In the genomic region with DNA sequence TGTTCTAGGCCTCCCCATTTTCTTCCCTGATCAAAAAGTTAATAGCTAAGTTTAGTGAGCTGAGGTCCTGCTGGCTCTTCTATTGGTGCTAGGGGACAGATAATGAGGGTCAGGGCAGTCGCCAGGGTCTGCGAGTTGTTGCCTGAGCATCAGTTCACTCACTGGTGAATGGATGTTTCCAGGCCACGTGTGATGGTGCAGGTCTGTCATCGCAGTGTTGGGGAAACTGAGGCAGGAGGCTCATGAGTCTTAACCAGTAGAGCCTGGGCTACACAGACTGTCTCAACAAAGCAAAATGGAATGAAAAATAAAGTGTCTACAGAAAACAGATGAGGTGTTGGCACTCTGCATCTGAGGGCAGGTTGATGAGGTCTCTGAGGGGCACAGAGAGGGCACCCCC, we compare ENCODE assay signal across 8 mouse cellular contexts. TPM values are rescaled to one million over a fixed set of nuclear protein-coding genes. Genes with fewer than 3 reads are reported as not detected.
DNase-seq lines count a peak whose midpoint lies in the region; ATAC-seq and TF ChIP-seq lines count a peak whose summit lies in the region.

No protein-coding gene starts in this region.

- peak overlapping the region; percentile 66 for H3K4me2 ChIP-seq in embryonic facial prominence, embryonic 13.5 days
- H3K4me2 ChIP-seq in intestine, embryonic 14.5 days (ENCODE audit: low read length), result peak overlapping the region; percentile 56
- H3K4me2 ChIP-seq in neural tube, embryonic 11.5 days (ENCODE audit: low read depth), result peak overlapping the region; percentile 63

- H3K4me3 ChIP-seq in left cerebral cortex, adult 2 months, result no peak overlapping the region
- no peak overlapping the region; the same call in 1 of the 2 replicates for H3K4me3 ChIP-seq in embryonic facial prominence, embryonic 13.5 days
- H3K4me3 ChIP-seq in intestine, embryonic 14.5 days (ENCODE audit: low read depth, low read length), result no peak overlapping the region
- peak overlapping the region; percentile 45; the same call in 1 of the 2 replicates for H3K4me3 ChIP-seq in neural tube, embryonic 11.5 days (ENCODE audit: low read depth, low read length)

- WGBS in embryonic facial prominence, embryonic 13.5 days, result 23% methylated on average over 4 of the region's 4 CpGs
- 26% methylated on average over 4 of the region's 4 CpGs for WGBS in intestine, embryonic 14.5 days
- 19% methylated on average over 4 of the region's 4 CpGs for WGBS in neural tube, embryonic 11.5 days

- no peaks in the 10 kb centered on the region for H3K27me3 ChIP-seq in embryonic facial prominence, embryonic 13.5 days
- no peaks in the 10 kb centered on the region for H3K27me3 ChIP-seq in intestine, embryonic 14.5 days (replicated peaks; ENCODE audit: control insufficient read depth, insufficient read depth, low read length)
- H3K27me3 ChIP-seq in neural tube, embryonic 11.5 days (ENCODE audit: control insufficient read depth, insufficient read depth, low read length), result no peaks in the 10 kb centered on the region

- peak overlapping the region; percentile 51; the same call in 1 of the 2 replicates for H3K9ac ChIP-seq in embryonic facial prominence, embryonic 13.5 days
- peak overlapping the region; percentile 63; the same call in 1 of the 2 replicates for H3K9ac ChIP-seq in intestine, embryonic 14.5 days (ENCODE audit: low read length)
- H3K9ac ChIP-seq in neural tube, embryonic 11.5 days (ENCODE audit: low read length), result peak overlapping the region; percentile 54; the same call in 1 of the 2 replicates

- intact Hi-C loops in left cerebral cortex, adult 2 months (cut with DNase I), result no loop called here
- intact Hi-C loops in left cerebral cortex, postnatal 10 days (cut with DNase I), result no loop called here
- intact Hi-C loops in left cerebral cortex, postnatal 4 days (cut with DNase I), result no loop called here

- no peak for DNase-seq in left cerebral cortex, adult 2 months (ENCODE audit: extremely low spot score in 1 of 2, low spot score in 2 of 2)
- DNase-seq in left cerebral cortex, postnatal 10 days (ENCODE audit: extremely low spot score in 1 of 2, low spot score in 2 of 2), result no peak
- DNase-seq in intestine, embryonic 14.5 days (ENCODE audit: low spot score), result no peak
- no peak for DNase-seq in neural tube, embryonic 11.5 days (ENCODE audit: low spot score)
- DNase-seq in layer of hippocampus, postnatal 36 days, result no peak
- no peak for DNase-seq in left cerebral cortex, postnatal 4 days
- DNase-seq in adrenal gland, postnatal 10 days, result no peak

- H3K36me3 ChIP-seq in embryonic facial prominence, embryonic 13.5 days, result no peaks in the 10 kb centered on the region
- no peaks in the 10 kb centered on the region for H3K36me3 ChIP-seq in intestine, embryonic 14.5 days (ENCODE audit: control insufficient read depth, insufficient read depth, low read length)
- no peaks in the 10 kb centered on the region for H3K36me3 ChIP-seq in neural tube, embryonic 11.5 days (ENCODE audit: control insufficient read depth, insufficient read depth, low read length)

- no peaks in the 10 kb centered on the region for H3K9me3 ChIP-seq in embryonic facial prominence, embryonic 13.5 days
- no peaks in the 10 kb centered on the region for H3K9me3 ChIP-seq in intestine, embryonic 14.5 days (ENCODE audit: control insufficient read depth, low read length)
- H3K9me3 ChIP-seq in neural tube, embryonic 11.5 days (ENCODE audit: control insufficient read depth, low read length), result no peaks in the 10 kb centered on the region

- TF ChIP-seq CTCF in left cerebral cortex, adult 2 months (IDR thresholded peaks at IDR 0.05), result no peak

- no peak for ATAC-seq in embryonic facial prominence, embryonic 13.5 days (ENCODE audit: insufficient number of reproducible peaks, insufficient read depth, low FRiP score, low TSS enrichment, low read depth)
- ATAC-seq in intestine, embryonic 14.5 days (replicated peaks; ENCODE audit: low FRiP score, low TSS enrichment, low read depth), result no peak
- no peak for ATAC-seq in neural tube, embryonic 11.5 days (ENCODE audit: insufficient read depth, low FRiP score, low TSS enrichment)

- peaks cover 60% of the 10 kb centered on the region for H3K4me1 ChIP-seq in embryonic facial prominence, embryonic 13.5 days
- H3K4me1 ChIP-seq in intestine, embryonic 14.5 days (replicated peaks; ENCODE audit: control insufficient read depth, insufficient read depth, low read length), result peaks cover 54% of the 10 kb centered on the region
- H3K4me1 ChIP-seq in neural tube, embryonic 11.5 days (ENCODE audit: control insufficient read depth, insufficient read depth, low read length), result peaks cover 31% of the 10 kb centered on the region

- peak overlapping the region; percentile 94 for H3K27ac ChIP-seq in left cerebral cortex, adult 2 months
- H3K27ac ChIP-seq in embryonic facial prominence, embryonic 13.5 days, result peak overlapping the region; percentile 99
- peak overlapping the region; percentile 99 for H3K27ac ChIP-seq in intestine, embryonic 14.5 days (ENCODE audit: low read depth)
- peak overlapping the region; percentile 93 for H3K27ac ChIP-seq in neural tube, embryonic 11.5 days (ENCODE audit: low read depth, low read length)

RNA-seq across cellular contexts. Expression of a gene that starts 13.9 kb away (rescaled TPM):
- total RNA-seq in left cerebral cortex, adult 2 months (2021), result 1 to 10 TPM; 2.0 to 3.0 TPM
- 1 to 10 TPM; 5.4 to 6.8 TPM for total RNA-seq in left cerebral cortex, postnatal 10 days (2021)
- 2.9 and 5.2 TPM in 2 replicates for polyA plus RNA-seq in embryonic facial prominence, embryonic 13.5 days (2015; fragmentation: Nextera tagmentation; extraction: Ambion mirVana)
- polyA plus RNA-seq in intestine, embryonic 14.5 days (2014; fragmentation: Nextera tagmentation; extraction: Ambion mirVana), result 4.1 and 4.4 TPM in 2 replicates
- polyA plus RNA-seq in neural tube, embryonic 11.5 days (2014; fragmentation: Nextera tagmentation; extraction: Ambion mirVana), result 6.2 TPM in 2 replicates
- 1 to 10 TPM; 2.2 to 4.9 TPM for total RNA-seq in layer of hippocampus, postnatal 36 days (2021)
- total RNA-seq in left cerebral cortex, postnatal 4 days (2021), result 10 to 100 TPM in 1 of 2 experiments, 1 to 10 TPM in 1; 8.1 to 11.4 TPM
- 1 to 10 TPM in 1 of 2 experiments, under 1 TPM in 1; 0.96 to 2.3 TPM for total RNA-seq in adrenal gland, postnatal 10 days (2021)

RNA-seq across cellular contexts. Expression of a gene that starts 38.0 kb away (rescaled TPM):
- 10 to 100 TPM; 15.1 to 17.8 TPM for total RNA-seq in left cerebral cortex, adult 2 months (2021)
- total RNA-seq in left cerebral cortex, postnatal 10 days (2021), result 10 to 100 TPM; 14.2 to 14.3 TPM
- polyA plus RNA-seq in embryonic facial prominence, embryonic 13.5 days (2015; fragmentation: Nextera tagmentation; extraction: Ambion mirVana), result 19.6 and 22.6 TPM in 2 replicates
- 10.9 and 11.5 TPM in 2 replicates for polyA plus RNA-seq in intestine, embryonic 14.5 days (2014; fragmentation: Nextera tagmentation; extraction: Ambion mirVana)
- 34.9 and 35.5 TPM in 2 replicates for polyA plus RNA-seq in neural tube, embryonic 11.5 days (2014; fragmentation: Nextera tagmentation; extraction: Ambion mirVana)
- total RNA-seq in layer of hippocampus, postnatal 36 days (2021), result 10 to 100 TPM; 16.8 to 18.1 TPM
- 10 to 100 TPM; 22.9 to 23.3 TPM for total RNA-seq in left cerebral cortex, postnatal 4 days (2021)
- total RNA-seq in adrenal gland, postnatal 10 days (2021), result 10 to 100 TPM; 22.7 to 26.3 TPM

RNA-seq across cellular contexts. Expression of a gene that starts 50.6 kb away (rescaled TPM):
- total RNA-seq in left cerebral cortex, adult 2 months (2021), result 100 to 1,000 TPM; 124 to 140 TPM
- total RNA-seq in left cerebral cortex, postnatal 10 days (2021), result 100 to 1,000 TPM; 130 to 136 TPM
- 318 and 344 TPM in 2 replicates for polyA plus RNA-seq in embryonic facial prominence, embryonic 13.5 days (2015; fragmentation: Nextera tagmentation; extraction: Ambion mirVana)
- polyA plus RNA-seq in intestine, embryonic 14.5 days (2014; fragmentation: Nextera tagmentation; extraction: Ambion mirVana), result 377 and 380 TPM in 2 replicates
- polyA plus RNA-seq in neural tube, embryonic 11.5 days (2014; fragmentation: Nextera tagmentation; extraction: Ambion mirVana), result 301 and 323 TPM in 2 replicates
- 100 to 1,000 TPM; 131 to 145 TPM for total RNA-seq in layer of hippocampus, postnatal 36 days (2021)
- total RNA-seq in left cerebral cortex, postnatal 4 days (2021), result 100 to 1,000 TPM; 105 to 120 TPM
- 100 to 1,000 TPM; 210 to 233 TPM for total RNA-seq in adrenal gland, postnatal 10 days (2021)

RNA-seq across cellular contexts. Expression of a gene that starts 51.0 kb away (rescaled TPM):
- 1 to 10 TPM; 2.0 to 2.8 TPM for total RNA-seq in left cerebral cortex, adult 2 months (2021)
- total RNA-seq in left cerebral cortex, postnatal 10 days (2021), result 1 to 10 TPM; 2.9 to 3.2 TPM
- polyA plus RNA-seq in embryonic facial prominence, embryonic 13.5 days (2015; fragmentation: Nextera tagmentation; extraction: Ambion mirVana), result 1.4 and 1.8 TPM in 2 replicates
- 0.48 and 0.92 TPM in 2 replicates for polyA plus RNA-seq in intestine, embryonic 14.5 days (2014; fragmentation: Nextera tagmentation; extraction: Ambion mirVana)
- polyA plus RNA-seq in neural tube, embryonic 11.5 days (2014; fragmentation: Nextera tagmentation; extraction: Ambion mirVana), result 1.0 and 1.3 TPM in 2 replicates
- 1 to 10 TPM; 1.7 to 1.8 TPM for total RNA-seq in layer of hippocampus, postnatal 36 days (2021)
- 1 to 10 TPM; 1.7 to 2.1 TPM for total RNA-seq in left cerebral cortex, postnatal 4 days (2021)
- under 1 TPM; 0.36 to 0.79 TPM for total RNA-seq in adrenal gland, postnatal 10 days (2021)

RNA-seq across cellular contexts. Expression of a gene that starts 51.1 kb away (rescaled TPM):
- 10 to 100 TPM; 49.9 to 52.2 TPM for total RNA-seq in left cerebral cortex, adult 2 months (2021)
- total RNA-seq in left cerebral cortex, postnatal 10 days (2021), result 10 to 100 TPM; 66.7 to 70.7 TPM
- polyA plus RNA-seq in embryonic facial prominence, embryonic 13.5 days (2015; fragmentation: Nextera tagmentation; extraction: Ambion mirVana), result 28.2 and 30.7 TPM in 2 replicates
- 17.4 and 19.5 TPM in 2 replicates for polyA plus RNA-seq in intestine, embryonic 14.5 days (2014; fragmentation: Nextera tagmentation; extraction: Ambion mirVana)
- 11.2 and 12.4 TPM in 2 replicates for polyA plus RNA-seq in neural tube, embryonic 11.5 days (2014; fragmentation: Nextera tagmentation; extraction: Ambion mirVana)
- total RNA-seq in layer of hippocampus, postnatal 36 days (2021), result 10 to 100 TPM; 58.3 to 64.6 TPM
- total RNA-seq in left cerebral cortex, postnatal 4 days (2021), result 10 to 100 TPM; 74.9 to 80.8 TPM
- 10 to 100 TPM; 18.6 to 27.0 TPM for total RNA-seq in adrenal gland, postnatal 10 days (2021)
